Mouse (Mus musculus): Measurements from ENCODE around the gene Ift81. TPM values are rescaled to one million over a fixed set of nuclear protein-coding genes. Genes with fewer than 3 reads are reported as not detected.

The Ift81 gene
- total and polyA plus RNA-seq, 3 experiments, result 1.5 to 25.3 (median 18.0) TPM

- TF ChIP-seq GATA2 (IDR thresholded peaks at IDR 0.05; ENCODE audit: borderline replicate concordance, low read depth, low read length), result no peak
- TF ChIP-seq POLR2AphosphoS5 (IDR thresholded peaks at IDR 0.05; ENCODE audit: insufficient replicate concordance, low read depth, low read length), result no peak
- no peak for TF ChIP-seq GATA1 (IDR thresholded peaks at IDR 0.05; ENCODE audit: borderline replicate concordance, low read length)
- TF ChIP-seq CTCF (IDR thresholded peaks at IDR 0.05; ENCODE audit: low read depth, low read length), result no peak
- TF ChIP-seq TAL1 (conservative IDR thresholded peaks at IDR 0.05; ENCODE audit: low read depth, low read length), result no peak
- H3K4me1 ChIP-seq (ENCODE audit: insufficient read depth, low read depth, low read length), result no peaks in the 10 kb centered on the region
- H3K27me3 ChIP-seq (ENCODE audit: insufficient read depth, low read length), result no peaks in the 10 kb centered on the region
- ATAC-seq (ENCODE audit: extremely low read depth, insufficient number of reproducible peaks, low FRiP score, poor library complexity, severe bottlenecking) (no peak), DNase-seq (ENCODE audit: low spot score) (no peak)
- H3K9me3 ChIP-seq (replicated peaks), result no peaks in the 10 kb centered on the region
- no peak overlapping the region for H3K4me3 ChIP-seq (ENCODE audit: low read depth, low read length)
- peaks cover 39% of the 10 kb centered on the region for H3K36me3 ChIP-seq (replicated peaks)
Observed at GRCm38 (mm10) chr5:122604894-122605293, 9.4 kb downstream of the Ift81 start.

GRCm38 (mm10) chr5:122602233-122602632 lies 12.1 kb downstream of the Ift81 start:
- Histone ChIP-seq H3K4me1 (ENCODE audit: insufficient read depth, low read depth, low read length) (no peaks in the 10 kb centered on the region), H3K36me3 (replicated peaks) (peaks cover 32% of the 10 kb centered on the region), H3K9me3 (replicated peaks) (no peaks in the 10 kb centered on the region), H3K27me3 (ENCODE audit: insufficient read depth, low read length) (no peaks in the 10 kb centered on the region), H3K4me3 (ENCODE audit: low read depth, low read length) (no peak overlapping the region)
- TF ChIP-seq TAL1 (conservative IDR thresholded peaks at IDR 0.05; ENCODE audit: low read depth, low read length) (no peak), POLR2AphosphoS5 (IDR thresholded peaks at IDR 0.05; ENCODE audit: insufficient replicate concordance, low read depth, low read length) (no peak), GATA1 (IDR thresholded peaks at IDR 0.05; ENCODE audit: borderline replicate concordance, low read length) (no peak), CTCF (IDR thresholded peaks at IDR 0.05; ENCODE audit: low read depth, low read length) (no peak), GATA2 (IDR thresholded peaks at IDR 0.05; ENCODE audit: borderline replicate concordance, low read depth, low read length) (no peak)
- DNase-seq (ENCODE audit: low spot score) (no peak), ATAC-seq (ENCODE audit: extremely low read depth, insufficient number of reproducible peaks, low FRiP score, poor library complexity, severe bottlenecking) (no peak)

GRCm38 (mm10) chr5:122595470-122595869 lies 18.8 kb downstream of the Ift81 start:
- Histone ChIP-seq H3K9me3 (replicated peaks) (no peaks in the 10 kb centered on the region), H3K27me3 (ENCODE audit: insufficient read depth, low read length) (no peaks in the 10 kb centered on the region), H3K4me3 (ENCODE audit: low read depth, low read length) (no peak overlapping the region), H3K36me3 (replicated peaks) (peaks cover 15% of the 10 kb centered on the region), H3K4me1 (ENCODE audit: insufficient read depth, low read depth, low read length) (no peaks in the 10 kb centered on the region)
- DNase-seq (ENCODE audit: low spot score), result no peak
- ATAC-seq (ENCODE audit: extremely low read depth, insufficient number of reproducible peaks, low FRiP score, poor library complexity, severe bottlenecking), result no peak
- no peak for TF ChIP-seq GATA1 (IDR thresholded peaks at IDR 0.05; ENCODE audit: borderline replicate concordance, low read length)
- no peak for TF ChIP-seq TAL1 (conservative IDR thresholded peaks at IDR 0.05; ENCODE audit: low read depth, low read length)

- TF ChIP-seq GATA1 (IDR thresholded peaks at IDR 0.05; ENCODE audit: borderline replicate concordance, low read length), result no peak
- no peak for TF ChIP-seq TAL1 (conservative IDR thresholded peaks at IDR 0.05; ENCODE audit: low read depth, low read length)
- TF ChIP-seq POLR2AphosphoS5 (IDR thresholded peaks at IDR 0.05; ENCODE audit: insufficient replicate concordance, low read depth, low read length), result no peak
- no peak for TF ChIP-seq CTCF (IDR thresholded peaks at IDR 0.05; ENCODE audit: low read depth, low read length)
- TF ChIP-seq GATA2 (IDR thresholded peaks at IDR 0.05; ENCODE audit: borderline replicate concordance, low read depth, low read length), result no peak
- Histone ChIP-seq H3K27me3 (ENCODE audit: insufficient read depth, low read length) (no peaks in the 10 kb centered on the region), H3K4me3 (ENCODE audit: low read depth, low read length) (no peak overlapping the region), H3K36me3 (replicated peaks) (peaks cover 26% of the 10 kb centered on the region), H3K4me1 (ENCODE audit: insufficient read depth, low read depth, low read length) (no peaks in the 10 kb centered on the region), H3K9me3 (replicated peaks) (no peaks in the 10 kb centered on the region)
- DNase-seq (ENCODE audit: low spot score), result no peak
- ATAC-seq (ENCODE audit: extremely low read depth, insufficient number of reproducible peaks, low FRiP score, poor library complexity, severe bottlenecking), result no peak
Observed at GRCm38 (mm10) chr5:122589891-122590290, 24.4 kb downstream of the Ift81 start.

- no peak for DNase-seq (ENCODE audit: low spot score)
- Histone ChIP-seq H3K36me3 (replicated peaks) (peaks cover 20% of the 10 kb centered on the region), H3K9me3 (replicated peaks) (no peaks in the 10 kb centered on the region), H3K4me1 (ENCODE audit: insufficient read depth, low read depth, low read length) (no peaks in the 10 kb centered on the region), H3K27me3 (ENCODE audit: insufficient read depth, low read length) (no peaks in the 10 kb centered on the region), H3K4me3 (ENCODE audit: low read depth, low read length) (no peak overlapping the region)
- TF ChIP-seq CTCF (IDR thresholded peaks at IDR 0.05; ENCODE audit: low read depth, low read length) (no peak), GATA2 (IDR thresholded peaks at IDR 0.05; ENCODE audit: borderline replicate concordance, low read depth, low read length) (no peak), POLR2AphosphoS5 (IDR thresholded peaks at IDR 0.05; ENCODE audit: insufficient replicate concordance, low read depth, low read length) (no peak), GATA1 (IDR thresholded peaks at IDR 0.05; ENCODE audit: borderline replicate concordance, low read length) (no peak), TAL1 (conservative IDR thresholded peaks at IDR 0.05; ENCODE audit: low read depth, low read length) (no peak)
- no peak for ATAC-seq (ENCODE audit: extremely low read depth, insufficient number of reproducible peaks, low FRiP score, poor library complexity, severe bottlenecking)
Observed at GRCm38 (mm10) chr5:122585546-122585945, 28.8 kb downstream of the Ift81 start.

- ATAC-seq (ENCODE audit: extremely low read depth, insufficient number of reproducible peaks, low FRiP score, poor library complexity, severe bottlenecking), result no peak
- DNase-seq (ENCODE audit: low spot score), result no peak
- no peak for TF ChIP-seq TAL1 (conservative IDR thresholded peaks at IDR 0.05; ENCODE audit: low read depth, low read length)
- no peak for TF ChIP-seq GATA1 (IDR thresholded peaks at IDR 0.05; ENCODE audit: borderline replicate concordance, low read length)
- Histone ChIP-seq H3K36me3 (replicated peaks) (peaks cover 21% of the 10 kb centered on the region), H3K27me3 (ENCODE audit: insufficient read depth, low read length) (no peaks in the 10 kb centered on the region; the same call in 1 of the 2 replicates), H3K9me3 (replicated peaks) (no peaks in the 10 kb centered on the region), H3K4me1 (ENCODE audit: insufficient read depth, low read depth, low read length) (no peaks in the 10 kb centered on the region), H3K4me3 (ENCODE audit: low read depth, low read length) (no peak overlapping the region)
Observed at GRCm38 (mm10) chr5:122584093-122584492, 30.2 kb downstream of the Ift81 start.

Data from G1E (cell line).